Mouse (Mus musculus): ENCODE measurements around the gene Gm20388.

DNA sequence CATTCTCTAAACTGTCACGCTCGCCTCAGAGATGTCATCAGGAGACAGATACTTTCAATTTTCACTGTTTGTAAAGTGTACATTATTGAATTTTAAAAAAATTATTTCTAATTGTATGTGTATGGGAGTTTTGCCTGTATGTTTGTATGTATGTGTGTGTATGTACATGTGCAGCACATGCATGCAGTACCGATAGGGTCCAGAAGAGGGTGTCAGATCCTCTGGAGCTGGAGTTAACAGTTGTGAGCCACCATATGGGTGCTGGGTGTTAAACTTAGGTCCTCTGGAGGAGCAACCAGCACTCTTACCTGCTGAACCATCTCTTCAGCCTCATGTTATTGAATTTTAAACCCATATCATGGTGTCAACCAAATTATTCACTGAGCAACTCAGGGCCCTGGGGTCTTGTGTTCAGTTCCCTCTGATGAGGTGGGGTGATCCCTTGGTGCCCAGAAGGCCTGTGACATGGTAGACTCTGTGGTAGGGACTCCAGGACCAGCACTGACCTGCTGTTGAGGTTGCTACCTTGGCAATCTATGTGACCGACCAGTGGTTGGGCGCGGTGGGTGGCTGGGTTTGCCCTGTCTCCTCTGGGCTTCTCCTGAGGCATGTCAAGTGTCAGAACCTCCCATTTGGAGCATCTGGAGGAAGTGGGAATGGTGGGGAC is 3593.3 kb downstream of the Gm20388 start:
- TF ChIP-seq CTCF (IDR thresholded peaks at IDR 0.05; ENCODE audit: low read depth) (no peak), EP300 (IDR thresholded peaks at IDR 0.05; ENCODE audit: low read depth) (no peak)
